Mouse (Mus musculus) thymus, postnatal 10 days (tissue): Measurements from ENCODE around the gene Asic2.

ENCODE experiments used
- DNase-seq, 2 experiments: peaks; one replicate each; pipeline ENCODE4 v3.0.0; 2021; ENCODE audit warnings: low spot score in 2 of 2

The Asic2 gene

DNA sequence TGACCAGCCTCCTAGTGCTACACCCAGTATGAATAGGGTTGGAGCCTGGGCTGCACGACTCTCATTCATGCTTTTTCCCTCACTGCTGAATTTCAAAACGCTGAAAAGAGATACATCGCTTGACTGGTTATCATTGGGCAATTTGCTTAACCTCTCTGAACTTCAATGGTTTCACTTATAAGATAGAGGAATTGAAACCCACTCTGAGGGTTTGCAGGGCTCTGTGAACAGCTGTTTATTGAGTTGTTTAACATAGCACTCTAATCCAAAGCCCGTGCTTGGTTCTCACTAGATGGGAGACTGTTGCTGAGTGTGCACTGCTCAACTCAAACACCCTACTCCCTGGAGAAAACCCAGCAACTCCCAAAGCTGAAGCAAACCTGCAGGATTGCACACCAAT, 776.1 kb downstream of the Asic2 start:
- DNase-seq = no peak

DNA sequence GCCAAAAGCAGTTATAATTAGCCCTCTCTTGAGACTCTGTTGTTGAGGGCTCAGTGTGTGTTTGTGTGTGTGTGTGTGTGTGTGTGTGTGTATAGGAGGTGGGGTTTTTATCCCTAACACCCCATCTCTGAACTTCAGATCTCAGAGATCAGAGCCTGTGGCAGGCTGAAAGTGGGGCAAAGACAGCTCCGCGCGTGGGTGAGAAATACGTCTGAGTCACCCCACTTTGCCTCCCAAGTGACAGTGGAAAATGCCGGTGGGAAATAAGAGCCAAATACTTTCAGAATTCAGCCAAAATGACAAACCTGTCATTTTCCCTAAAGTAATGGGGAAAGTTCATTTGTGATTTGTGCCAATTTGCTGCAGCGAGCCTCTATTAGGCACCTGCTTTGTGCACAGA, 779.2 kb downstream of the Asic2 start:
- DNase-seq = no peak

DNA sequence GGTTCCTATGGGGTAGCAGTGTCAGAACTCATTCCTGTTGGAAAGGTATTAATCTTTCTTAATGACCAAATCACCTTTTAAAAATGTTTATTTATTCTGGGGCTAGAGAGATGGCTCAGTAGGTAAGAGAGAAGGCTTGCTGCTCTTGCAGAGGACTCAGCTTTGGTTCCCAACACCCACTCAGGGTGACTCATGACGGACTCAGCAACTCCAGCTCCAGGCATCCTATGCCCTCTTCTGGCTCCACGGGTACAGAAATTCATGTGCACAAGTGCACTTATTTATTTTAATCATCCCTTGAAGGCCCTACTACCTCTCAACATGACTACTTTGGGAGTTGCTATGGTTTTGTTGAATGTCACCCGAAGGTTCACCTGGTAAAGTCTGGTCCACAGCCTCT, 780.4 kb downstream of the Asic2 start:
- DNase-seq = no peak

DNA sequence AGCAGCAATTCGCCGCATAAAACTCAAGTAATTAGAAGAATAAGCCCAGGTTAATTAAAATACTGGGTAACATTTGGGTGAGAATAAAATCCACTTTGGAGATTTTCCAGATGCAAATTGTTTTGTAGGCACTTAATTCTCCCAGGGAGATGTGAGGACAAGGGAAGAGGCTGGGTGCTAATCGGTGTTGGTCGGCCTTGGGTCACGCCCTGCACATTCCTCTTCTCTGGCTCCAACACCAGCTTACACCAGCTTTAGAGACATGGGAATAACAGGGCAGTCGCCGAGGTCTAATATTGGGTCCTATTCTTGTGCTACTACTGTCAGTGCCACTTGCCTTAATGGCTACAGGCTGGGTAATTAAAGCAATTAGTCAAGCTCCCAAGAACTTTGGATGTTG, 783.5 kb downstream of the Asic2 start:
- no peak for DNase-seq

DNA sequence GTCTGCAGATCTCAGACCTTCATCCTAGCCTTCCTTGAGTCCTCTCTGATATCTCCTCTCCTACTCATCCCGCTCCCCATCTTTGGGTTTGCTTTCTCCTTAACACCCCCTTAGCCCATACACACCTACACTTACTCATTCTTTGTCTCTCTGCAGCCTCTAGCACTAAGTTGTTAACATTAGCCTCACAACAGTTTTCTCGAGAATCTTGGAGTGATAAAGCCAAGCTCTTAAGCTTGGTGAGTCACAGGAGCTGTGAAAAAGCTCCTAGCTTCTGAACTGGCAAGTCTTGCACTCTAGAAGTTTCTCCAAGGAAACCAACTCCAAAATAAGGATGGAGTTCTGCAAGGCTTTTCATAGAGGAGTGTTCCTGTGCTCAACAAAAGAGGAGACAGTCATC, 803.4 kb downstream of the Asic2 start:
- DNase-seq = no peak

DNA sequence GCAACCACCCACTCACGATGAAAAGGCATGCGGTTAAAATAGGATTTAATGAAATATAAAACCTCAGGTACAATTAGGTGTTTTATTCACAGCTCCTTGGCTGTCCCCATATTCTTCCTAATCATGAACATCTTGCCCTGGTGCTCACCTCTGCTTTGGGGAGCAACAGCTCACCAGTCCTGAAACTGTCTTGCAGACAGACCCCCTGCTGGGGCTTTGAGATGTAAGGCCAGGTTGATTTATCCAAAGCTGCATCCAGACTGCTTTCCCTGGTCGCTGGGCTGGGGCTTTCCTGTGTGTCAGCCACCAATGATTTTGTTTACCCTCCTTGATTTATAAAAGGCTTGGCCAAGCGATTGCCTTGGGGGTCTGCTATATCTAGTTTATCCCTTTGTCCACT, 805.2 kb downstream of the Asic2 start:
- no peak for DNase-seq

DNA sequence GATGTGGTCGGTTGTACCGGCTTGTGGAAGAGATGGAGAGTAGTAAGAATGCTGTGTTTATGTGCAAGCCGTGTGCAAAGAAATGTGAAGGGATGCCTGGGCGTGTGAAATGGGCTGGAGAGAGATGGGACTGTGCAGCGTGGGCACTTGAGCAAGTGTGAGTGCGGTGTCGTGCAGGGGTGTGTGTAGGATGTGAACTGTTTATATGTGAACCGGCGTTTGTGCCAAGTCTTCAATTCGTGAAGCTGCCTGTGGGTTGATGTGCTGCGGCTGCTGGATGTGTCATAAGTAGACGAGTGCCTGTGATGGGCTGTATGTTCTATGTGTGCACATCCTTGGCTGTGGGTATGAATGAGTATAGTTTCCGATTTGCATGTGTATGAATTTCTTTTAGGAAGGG, 814.4 kb downstream of the Asic2 start:
- DNase-seq = no peak

DNA sequence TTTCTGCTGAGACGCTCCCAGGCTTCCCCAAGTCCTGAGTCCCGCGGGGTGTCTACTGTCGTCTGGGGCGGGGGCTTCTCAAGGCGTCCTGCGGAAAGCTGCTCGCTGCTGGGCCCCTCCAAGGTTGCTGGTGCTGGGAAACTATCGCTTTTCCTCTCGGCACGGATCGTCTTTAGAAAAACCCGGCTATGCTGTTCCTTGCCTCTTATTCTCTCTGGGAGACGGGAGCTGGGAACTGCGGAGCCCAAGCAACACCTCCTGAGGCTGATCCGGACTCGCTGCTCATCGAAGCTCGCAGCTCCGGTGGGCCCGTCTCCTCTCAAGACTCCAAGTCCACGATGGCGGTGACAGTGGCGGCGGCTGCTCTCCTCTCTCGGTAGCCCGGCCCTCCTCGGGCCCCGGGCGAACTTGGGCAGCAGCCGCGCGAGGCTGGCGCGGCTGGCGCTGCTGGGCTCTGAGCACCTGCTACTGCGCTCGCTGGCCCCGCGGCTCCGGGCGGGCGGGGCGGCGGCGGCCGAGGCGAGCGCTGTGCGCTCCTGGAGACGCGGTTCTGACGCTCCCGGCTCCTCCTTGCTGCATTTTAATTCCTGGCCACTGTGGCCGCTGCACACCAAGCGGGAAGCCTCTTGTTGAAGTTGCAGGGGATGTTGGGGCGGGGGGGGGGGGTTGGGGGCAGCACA, 815.0 kb downstream of the Asic2 start:
- no peak for DNase-seq

DNA sequence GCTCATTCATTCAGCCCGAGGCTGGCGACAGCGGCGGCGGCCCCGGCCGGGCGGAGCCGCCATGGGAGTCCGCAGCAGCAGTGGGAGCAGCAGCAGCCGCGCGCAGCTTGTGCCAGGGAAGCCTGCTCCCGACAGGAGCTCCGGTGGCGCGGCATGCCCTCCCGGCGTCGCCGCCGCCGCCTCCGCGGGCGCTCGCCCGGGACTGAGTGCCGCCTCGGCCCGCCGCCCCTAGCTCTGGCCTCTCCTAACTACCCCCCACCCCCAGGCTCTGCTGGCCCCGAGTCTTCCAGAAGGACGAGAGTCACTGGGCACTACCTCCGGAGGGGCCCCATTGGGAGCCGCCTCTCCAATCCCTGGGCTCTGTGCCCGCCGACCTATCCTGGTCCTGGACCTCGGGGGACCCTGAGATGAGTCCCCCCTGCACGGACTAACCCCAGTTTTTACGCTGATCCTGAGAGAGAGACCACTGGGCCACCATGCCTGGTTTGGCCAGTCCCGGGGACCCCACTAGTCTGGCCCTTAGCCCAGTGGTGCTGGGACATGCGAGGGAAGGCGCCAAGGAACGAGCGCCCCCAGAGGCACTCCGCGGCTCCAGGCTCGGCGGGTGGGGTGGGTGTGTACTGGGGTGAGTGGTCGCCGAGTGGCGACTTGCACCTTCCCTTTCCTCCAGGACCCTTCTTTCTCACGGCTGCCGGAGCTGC, 815.6 kb downstream of the Asic2 start:
- no peak for DNase-seq

DNA sequence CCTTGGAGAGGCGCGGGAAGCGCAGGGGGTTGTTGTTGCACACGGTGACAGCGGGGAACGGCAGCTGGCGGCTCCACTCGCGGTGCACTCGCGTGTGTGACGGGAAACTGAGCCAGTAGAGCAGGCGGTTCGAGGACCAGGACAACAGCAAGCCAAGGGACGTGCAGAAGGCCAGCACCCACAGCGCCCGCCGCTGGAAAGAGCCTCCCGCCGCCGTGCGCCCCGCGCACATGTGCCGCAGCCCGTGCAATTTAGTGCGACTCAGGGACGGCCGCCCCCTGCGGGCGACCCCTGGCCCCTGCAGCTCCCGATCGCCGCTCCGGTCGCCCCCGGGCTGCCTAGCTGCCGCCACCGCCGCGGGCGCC, 816.3 kb downstream of the Asic2 start:
- peak in 1 of 2 experiments; percentile 4 for DNase-seq

DNA sequence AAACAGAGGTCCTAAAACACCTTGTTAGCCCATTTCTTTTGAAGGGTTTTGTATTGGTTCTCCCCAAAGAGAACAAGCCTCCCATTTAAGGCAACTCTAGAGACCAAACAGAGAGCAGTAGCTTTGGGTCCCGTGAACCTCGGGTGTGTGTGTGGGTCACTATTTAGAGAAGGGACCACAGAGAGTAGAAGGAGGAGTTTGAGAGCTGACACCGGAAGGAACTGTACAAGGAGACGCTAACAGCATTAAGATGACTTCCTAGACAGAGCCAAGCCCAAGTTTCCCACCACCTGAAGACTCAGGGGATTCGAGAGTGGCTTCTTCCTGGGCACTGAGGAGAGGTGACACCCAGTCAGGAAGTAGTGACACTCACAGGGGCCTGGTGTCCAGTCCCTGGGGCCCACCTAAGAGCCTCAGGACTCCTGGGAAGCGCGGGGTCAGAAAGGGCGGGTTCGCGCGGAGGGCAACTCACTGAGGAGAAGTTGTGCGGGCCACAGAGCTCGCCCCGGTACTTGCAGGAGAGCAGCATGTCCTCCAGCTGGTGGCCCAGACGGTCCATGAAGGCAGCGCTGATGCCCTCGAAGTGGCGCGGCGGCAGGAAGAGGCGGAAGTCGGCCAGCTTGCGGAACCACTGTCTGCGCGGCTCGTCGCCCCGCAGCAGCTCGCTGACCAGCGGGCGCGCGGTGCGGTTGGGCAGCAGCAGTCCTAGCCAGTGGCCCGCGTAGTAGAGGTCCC, 816.8 kb downstream of the Asic2 start:
- no peak for DNase-seq

DNA sequence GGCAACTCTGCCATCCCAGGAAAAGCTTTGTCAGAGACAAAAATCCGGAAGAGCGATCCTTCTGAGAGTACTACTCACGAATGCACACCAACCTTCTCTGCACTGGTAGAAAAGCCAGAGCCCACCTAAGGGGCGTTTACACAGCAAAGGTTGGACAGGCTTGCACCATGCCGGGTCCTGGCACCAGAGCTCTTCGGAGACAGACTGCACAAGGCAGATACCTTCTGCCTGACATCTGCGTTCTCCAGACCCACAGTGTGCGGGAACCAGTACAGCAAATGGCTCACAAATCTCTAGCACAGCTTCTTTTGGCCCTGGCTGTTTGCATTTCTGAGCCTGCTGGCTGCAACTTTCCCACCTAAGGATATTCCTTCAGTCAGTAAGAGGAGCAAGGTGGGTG, 817.6 kb downstream of the Asic2 start:
- DNase-seq = no peak

DNA sequence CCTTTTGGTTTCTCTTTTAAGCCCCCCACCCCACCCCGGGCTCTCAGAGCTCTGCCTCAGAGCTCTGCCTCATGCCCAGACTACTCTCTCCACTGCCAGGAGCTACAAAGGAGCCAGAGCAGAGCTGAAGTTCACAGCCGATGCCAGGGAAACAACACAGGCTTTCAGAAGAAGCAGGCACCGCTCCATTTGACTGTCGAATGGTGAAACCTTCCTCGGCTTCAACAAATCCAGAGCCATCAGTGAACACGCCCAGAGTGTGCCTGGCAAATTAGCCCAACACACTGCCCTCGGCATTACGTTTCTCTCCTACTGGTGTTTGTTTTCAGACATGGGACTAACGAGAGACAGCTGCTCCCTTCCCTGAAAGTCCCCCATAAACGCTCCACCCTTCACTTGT, 819.8 kb downstream of the Asic2 start:
- DNase-seq = no peak

DNA sequence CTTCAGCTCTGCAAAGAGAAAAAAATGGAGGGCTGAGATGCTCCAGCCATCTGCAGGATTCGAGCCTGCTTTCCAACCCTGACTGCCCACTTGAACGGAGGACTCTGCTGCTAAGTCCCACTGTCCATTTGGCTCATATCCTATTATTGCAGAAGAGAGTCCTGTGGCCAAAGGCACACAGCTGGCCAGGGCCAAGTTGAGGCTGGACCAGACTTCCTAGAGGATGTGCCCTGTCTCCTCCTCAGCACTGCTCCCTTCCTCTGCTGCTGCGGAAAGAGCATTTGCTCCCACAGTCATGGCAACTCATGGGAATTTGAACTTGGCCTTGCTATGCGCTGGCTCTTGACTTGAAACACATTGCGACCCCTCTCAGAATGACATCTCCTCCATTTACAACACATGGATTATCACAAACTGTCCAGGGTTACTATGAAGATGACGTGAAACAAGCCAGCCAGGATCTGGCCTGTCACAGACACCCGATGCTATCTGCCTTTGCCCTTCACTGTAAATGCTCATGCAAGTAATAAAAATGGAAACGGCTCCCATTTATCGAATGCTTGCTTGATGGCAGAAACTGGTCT, 821.6 kb downstream of the Asic2 start:
- DNase-seq = no peak

DNA sequence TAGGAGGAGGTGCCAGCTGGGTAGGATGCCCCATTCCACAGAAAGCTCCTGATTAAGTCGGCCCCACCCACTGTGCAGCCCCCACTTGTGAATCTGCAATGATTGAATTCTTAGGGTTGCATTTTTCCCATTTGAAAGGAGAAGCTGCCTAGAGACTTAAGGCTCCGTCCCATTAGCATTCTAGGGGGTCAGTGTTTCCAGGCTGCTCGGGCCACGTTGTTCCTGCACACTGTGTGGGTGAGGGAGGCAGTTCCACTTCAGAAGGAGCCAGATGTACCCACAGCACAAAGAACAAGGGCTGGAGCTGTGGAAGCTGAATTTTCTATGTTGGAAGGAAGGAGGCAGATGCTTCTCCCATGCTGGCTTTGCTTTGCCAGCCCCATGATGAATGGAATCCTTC, 833.1 kb downstream of the Asic2 start:
- no peak for DNase-seq

DNA sequence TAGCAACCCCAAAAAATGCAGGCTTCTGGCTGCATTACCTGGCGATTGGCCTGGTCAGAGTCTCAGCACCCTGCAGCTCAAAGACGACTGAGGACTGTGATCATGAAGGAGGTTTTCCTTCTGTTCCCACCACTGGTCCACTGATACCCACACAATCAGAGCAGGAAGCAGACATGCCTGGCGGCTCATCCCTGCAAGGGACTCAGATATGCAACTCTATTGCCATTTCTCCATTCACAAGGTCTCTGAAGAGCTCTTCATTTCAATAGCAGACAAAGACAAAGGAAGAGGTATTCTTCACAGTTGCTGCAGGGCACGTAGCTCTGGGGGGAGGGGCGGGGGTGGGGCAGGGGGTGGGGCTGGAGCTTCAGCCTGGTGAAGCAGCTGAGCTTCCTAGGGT, 834.3 kb downstream of the Asic2 start:
- DNase-seq = no peak

DNA sequence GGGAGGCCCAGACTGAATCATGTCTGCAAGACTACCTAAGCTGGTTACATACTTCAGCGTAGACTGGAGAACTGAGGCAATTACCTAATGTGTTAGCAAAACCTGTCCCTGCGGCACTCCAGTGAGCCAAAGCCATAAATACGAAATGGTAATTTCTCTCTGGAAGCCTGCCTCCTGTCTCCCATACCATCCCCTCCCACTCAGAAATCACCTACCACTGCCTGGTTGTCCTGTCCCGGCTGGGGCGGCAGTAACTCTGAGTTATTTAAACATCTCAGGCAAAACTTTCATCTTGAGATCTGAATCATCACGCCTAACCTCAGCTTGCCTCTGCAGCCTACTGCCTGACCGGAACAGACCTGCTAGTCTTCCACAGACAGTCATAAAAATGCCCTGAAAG, 835.6 kb downstream of the Asic2 start:
- DNase-seq = no peak

DNA sequence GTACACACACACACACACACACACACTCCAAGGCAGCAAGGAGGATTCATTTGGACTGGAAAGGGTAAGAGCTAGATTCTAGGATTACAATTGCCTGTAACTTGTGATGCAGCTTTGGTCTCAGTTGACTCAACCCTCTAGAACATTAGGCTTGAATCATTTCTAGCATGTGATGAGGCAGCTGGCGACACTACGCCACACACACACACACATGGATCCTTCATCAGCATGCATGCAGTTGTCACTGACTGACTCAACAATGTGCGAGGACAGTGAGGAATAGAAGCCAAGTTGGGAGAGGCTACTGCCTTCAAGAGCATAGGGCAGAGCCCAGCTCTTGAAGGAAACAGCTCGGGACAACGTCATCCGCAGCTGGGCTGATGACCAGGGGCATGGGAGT, 843.9 kb downstream of the Asic2 start:
- DNase-seq = no peak

DNA sequence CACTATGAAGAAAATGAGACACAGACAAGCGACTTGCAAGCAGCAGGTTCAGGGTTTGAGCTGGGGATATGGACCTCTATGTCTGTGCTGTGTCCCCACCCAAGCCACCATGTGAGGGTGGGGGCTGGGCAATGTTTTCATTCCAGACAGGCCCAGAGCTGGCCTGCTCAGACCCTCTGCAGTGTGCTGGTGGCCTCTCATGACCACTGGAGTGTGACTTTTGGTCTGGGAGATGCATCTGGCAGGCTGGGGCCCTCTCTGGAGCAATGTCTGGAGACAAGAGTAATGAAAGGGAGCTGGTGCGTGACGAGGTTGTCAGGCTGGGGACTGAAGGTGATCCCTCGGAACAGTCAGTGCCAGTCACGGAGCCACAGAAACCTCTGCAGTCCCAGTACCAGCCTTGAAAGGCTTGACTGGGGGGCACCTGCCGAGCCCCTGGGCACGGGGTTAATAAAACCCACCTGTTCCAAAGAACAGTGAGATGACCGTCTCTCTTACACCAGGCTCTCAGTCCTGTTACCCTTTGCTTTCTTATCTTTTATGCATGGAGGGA, 848.2 kb downstream of the Asic2 start:
- no peak for DNase-seq

DNA sequence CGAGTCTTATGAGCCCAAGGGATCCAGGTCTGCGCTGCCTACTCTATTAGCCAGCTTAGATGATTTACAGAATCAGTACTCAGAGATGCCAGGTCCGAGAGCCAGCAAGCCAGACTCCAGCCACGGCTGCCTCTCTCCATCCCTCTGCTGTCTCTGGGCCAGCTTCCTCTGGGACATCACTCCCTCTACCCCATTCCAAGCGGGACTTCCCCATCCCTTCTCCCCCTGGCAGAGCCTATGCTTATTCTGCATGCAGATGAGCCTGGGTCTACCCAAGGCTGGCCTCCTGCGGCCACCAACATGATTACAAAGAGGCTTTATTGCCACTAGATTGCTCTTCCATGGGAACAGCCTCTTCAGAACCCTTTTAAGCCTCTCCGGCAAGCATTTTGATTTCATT, 850.2 kb downstream of the Asic2 start:
- no peak for DNase-seq

DNA sequence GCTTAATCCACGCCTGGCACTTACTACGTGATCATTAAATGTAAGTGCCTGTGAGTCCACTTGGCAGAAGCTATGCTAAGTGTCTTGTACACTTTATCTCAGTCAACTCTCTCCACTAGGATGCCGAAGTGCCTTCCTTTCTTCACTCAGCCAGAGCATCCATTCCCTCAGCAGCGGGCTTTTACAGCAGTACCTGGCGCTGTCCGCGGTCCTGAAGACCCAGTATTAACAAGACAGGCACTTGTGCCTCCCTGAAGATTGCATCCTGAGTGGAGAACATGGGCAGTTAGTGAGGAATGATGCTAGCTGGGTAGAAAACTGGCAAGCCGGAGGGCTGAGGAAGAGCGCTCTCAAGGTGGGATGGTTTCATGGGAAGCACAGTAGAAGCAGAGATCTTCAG, 852.6 kb downstream of the Asic2 start:
- peak in 1 of 2 experiments; percentile 7 for DNase-seq

DNA sequence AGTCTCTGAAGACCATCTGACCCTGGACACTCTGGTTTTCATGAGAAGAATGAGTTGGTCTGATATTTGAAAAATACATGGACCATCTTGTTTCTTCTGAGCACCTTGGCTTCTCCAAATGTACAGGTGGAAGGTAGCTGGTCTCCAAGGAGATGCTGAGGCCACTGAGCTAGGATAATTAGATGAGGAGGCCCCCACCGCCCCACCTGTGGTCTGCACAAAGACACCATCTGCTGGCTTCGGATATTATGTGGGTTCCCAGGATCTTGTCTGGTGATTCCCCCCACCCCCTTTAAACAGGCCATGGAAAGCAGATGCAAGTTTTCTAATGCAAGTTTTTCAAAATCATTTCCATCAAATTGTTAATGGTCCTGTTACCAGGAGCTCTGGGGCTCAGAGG, 856.6 kb downstream of the Asic2 start:
- no peak for DNase-seq

DNA sequence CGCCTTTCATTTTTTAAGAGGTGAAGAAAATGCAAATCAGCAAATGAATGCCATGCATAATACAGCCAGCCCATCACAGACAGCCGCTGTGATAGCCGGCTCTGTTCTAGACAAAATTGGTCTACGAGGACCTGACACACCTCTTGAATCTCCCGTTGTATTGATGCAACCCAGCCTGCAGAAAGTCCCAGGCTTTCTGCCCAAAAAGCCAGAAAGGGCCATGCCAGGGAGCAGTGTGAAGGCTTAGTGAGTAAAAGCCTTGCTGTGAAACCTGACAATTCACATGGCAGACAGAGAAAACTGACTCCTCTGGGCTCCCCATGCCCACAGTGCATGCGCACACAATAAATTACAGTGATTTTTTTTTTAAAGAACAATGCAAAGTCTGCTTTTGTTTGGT, 858.2 kb downstream of the Asic2 start:
- DNase-seq = no peak
